Mouse (Mus musculus): Measurements from ENCODE around the gene Ap5z1.

DNA sequence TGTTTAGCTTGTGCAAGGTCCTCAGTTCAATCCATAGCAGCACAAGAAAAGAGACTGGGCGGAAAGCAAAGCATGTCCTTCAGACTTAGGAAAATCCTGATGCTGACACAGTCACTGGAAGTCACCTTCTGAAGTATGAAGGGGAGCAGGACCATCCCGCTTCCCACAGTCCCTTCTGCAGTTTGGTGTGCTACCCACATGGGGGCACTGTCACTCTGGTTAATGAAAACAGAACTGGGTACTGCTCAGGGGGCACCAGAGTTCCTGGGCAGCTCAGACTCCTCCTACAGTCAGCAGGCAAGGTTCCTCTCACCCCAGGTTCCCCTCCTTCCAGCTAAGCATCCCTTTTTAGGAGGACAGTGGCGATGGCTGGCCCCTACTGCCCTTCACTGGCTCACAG is 35.2 kb downstream of the Ap5z1 start:
- TF ChIP-seq CTCF (IDR thresholded peaks at IDR 0.05; ENCODE audit: borderline replicate concordance, extremely low read depth, insufficient read depth, insufficient read length) (peak; percentile 70), POLR2A (IDR thresholded peaks at IDR 0.05; ENCODE audit: borderline replicate concordance, extremely low read depth, insufficient read depth, insufficient read length, poor library complexity, severe bottlenecking) (no peak)

Measured in brain, embryonic 14.5 days (tissue).